Mouse (Mus musculus) CH12.LX (cell line): ENCODE results near the gene Nfatc2. TPM values are rescaled to one million over a fixed set of nuclear protein-coding genes. Genes with fewer than 3 reads are reported as not detected.

Experiments used
- DNase-seq: peaks from one replicate; pipeline ENCODE4 v3.0.0-alpha.2; 2013; ENCODE audit errors: extremely low read depth
- H3K27ac ChIP-seq: 2 replicates; pipeline ENCODE4 v1.5.1; 2012; ENCODE audit warnings: low read depth, mild to moderate bottlenecking, control low read depth, moderate library complexity; ENCODE audit not compliant: insufficient read depth
- H3K27me3 ChIP-seq: replicated peaks from 2 replicates; pipeline ENCODE3; 2012; ENCODE audit warnings: inconsistent platforms
- H3K36me3 ChIP-seq, 2 experiments: replicated peaks in 1 of 2; 2 replicates each; pipeline versions ENCODE3 to v1.6.1; 2012; ENCODE audit warnings: inconsistent platforms in 1 of 2, low read length in 1 of 2, mild to moderate bottlenecking in 1 of 2, mixed read lengths in 1 of 2, moderate library complexity in 1 of 2; ENCODE audit not compliant: control insufficient read depth in 1 of 2, insufficient read depth in 1 of 2
- H3K4me1 ChIP-seq, 2 experiments: 2 replicates each; pipeline ENCODE4 v1.6.1; 2012; ENCODE audit warnings: inconsistent platforms in 1 of 2, moderate library complexity in 1 of 2; ENCODE audit not compliant: insufficient read depth in 2 of 2, control insufficient read depth in 1 of 2
- H3K4me2 ChIP-seq: 2 replicates; pipeline ENCODE4 v1.6.1; 2012; ENCODE audit warnings: low read depth, mild to moderate bottlenecking, control low read depth; ENCODE audit not compliant: poor library complexity, insufficient read depth, severe bottlenecking
- H3K4me3 ChIP-seq, 3 experiments: fragments of 150-350 bp in 1 of 3; sonication (generic) in 1 of 3; replicated peaks in 1 of 3; 2 replicates each; pipeline versions ENCODE3 to v1.5.1; 2011 to 2012; ENCODE audit warnings: low read depth in 2 of 3, low read length in 2 of 3, mild to moderate bottlenecking in 2 of 3, moderate library complexity in 2 of 3, control low read depth in 1 of 3, improper control_type of control experiment in 1 of 3, inconsistent platforms in 1 of 3, mixed read lengths in 1 of 3; ENCODE audit not compliant: poor library complexity in 1 of 3
- H3K79me2 ChIP-seq: replicated peaks from 2 replicates; pipeline ENCODE4 v1.6.1; 2012; ENCODE audit warnings: mild to moderate bottlenecking, moderate library complexity; ENCODE audit not compliant: control insufficient read depth, poor library complexity, insufficient read depth, severe bottlenecking; ENCODE audit errors: extremely low read depth
- H3K9ac ChIP-seq: 2 replicates; pipeline ENCODE4 v1.6.1; 2012; ENCODE audit warnings: low read depth, mild to moderate bottlenecking, control low read depth, moderate library complexity; ENCODE audit not compliant: insufficient read depth
- H3K9me3 ChIP-seq: replicated peaks from 2 replicates; pipeline ENCODE3; 2012; ENCODE audit warnings: low read length, inconsistent platforms, mixed read lengths
- CHD1 ChIP-seq: IDR thresholded peaks from 2 replicates; pipeline ENCODE4 v1.6.1; 2012; ENCODE audit warnings: low read depth, low read length, improper control_type of control experiment, inconsistent platforms
- CTCF ChIP-seq, 2 experiments: IDR thresholded peaks in 1 of 2; conservative IDR thresholded peaks in 1 of 2; 2 replicates each; pipeline ENCODE4 v1.5.1; 2011 to 2012; ENCODE audit warnings: low read depth in 2 of 2, low read length in 2 of 2, improper control_type of control experiment in 1 of 2, inconsistent platforms in 1 of 2, mild to moderate bottlenecking in 1 of 2, moderate library complexity in 1 of 2
- E2F4 ChIP-seq: IDR thresholded peaks from 2 replicates; pipeline ENCODE4 v1.6.1; 2011; ENCODE audit warnings: low read depth, low read length, improper control_type of control experiment; ENCODE audit not compliant: insufficient replicate concordance
- ETS1 ChIP-seq: conservative IDR thresholded peaks from 2 replicates; pipeline ENCODE4 v1.6.1; 2012; ENCODE audit warnings: low read depth, mild to moderate bottlenecking, inconsistent platforms, low read length, improper control_type of control experiment, moderate library complexity
- GABPA ChIP-seq: IDR thresholded peaks from 2 replicates; pipeline ENCODE4 v1.6.1; 2012; ENCODE audit warnings: low read depth, low read length, improper control_type of control experiment, inconsistent platforms; ENCODE audit not compliant: insufficient replicate concordance
- IRF4 ChIP-seq: IDR thresholded peaks from 2 replicates; pipeline ENCODE4 v1.6.1; 2014; ENCODE audit warnings: low read depth, mild to moderate bottlenecking, inconsistent platforms, low read length, improper control_type of control experiment
- JUN ChIP-seq: IDR thresholded peaks from 2 replicates; pipeline ENCODE4 v1.6.1; 2011; ENCODE audit warnings: low read depth, mild to moderate bottlenecking, low read length, improper control_type of control experiment, moderate library complexity; ENCODE audit not compliant: insufficient read depth
- JUND ChIP-seq: conservative IDR thresholded peaks from 2 replicates; pipeline ENCODE4 v1.6.1; 2011; ENCODE audit warnings: low read depth, low read length, improper control_type of control experiment
- KAT2A ChIP-seq: IDR thresholded peaks from 2 replicates; pipeline ENCODE4 v1.6.1; 2012; ENCODE audit warnings: low read length, improper control_type of control experiment, inconsistent platforms; ENCODE audit not compliant: insufficient replicate concordance
- MAFK ChIP-seq: IDR thresholded peaks from 2 replicates; pipeline ENCODE4 v1.6.1; 2011; ENCODE audit warnings: low read length, improper control_type of control experiment; ENCODE audit not compliant: insufficient replicate concordance
- MAX ChIP-seq: IDR thresholded peaks from 2 replicates; pipeline ENCODE4 v1.6.1; 2011; ENCODE audit warnings: low read length, improper control_type of control experiment
- MAZ ChIP-seq: IDR thresholded peaks from 2 replicates; pipeline ENCODE4 v1.6.1; 2012; ENCODE audit warnings: low read depth, mild to moderate bottlenecking, inconsistent platforms, low read length, improper control_type of control experiment, moderate library complexity
- MXI1 ChIP-seq: IDR thresholded peaks from 2 replicates; pipeline ENCODE4 v1.6.1; 2011; ENCODE audit warnings: mild to moderate bottlenecking, low read depth, low read length, improper control_type of control experiment
- NELFE ChIP-seq: IDR thresholded peaks from 2 replicates; pipeline ENCODE4 v1.6.1; 2011; ENCODE audit warnings: low read depth, low read length, improper control_type of control experiment
- POLR2A ChIP-seq: IDR thresholded peaks from 2 replicates; pipeline ENCODE4 v1.6.1; 2011; ENCODE audit warnings: low read depth, mild to moderate bottlenecking, improper control_type of control experiment, low read length
- POLR2AphosphoS2 ChIP-seq: IDR thresholded peaks from 2 replicates; pipeline ENCODE4 v1.6.1; 2011; ENCODE audit warnings: low read depth, low read length, improper control_type of control experiment
- RAD21 ChIP-seq: IDR thresholded peaks from 2 replicates; pipeline ENCODE4 v1.6.1; 2011; ENCODE audit warnings: low read depth, mild to moderate bottlenecking, low read length, improper control_type of control experiment, moderate library complexity
- RCOR1 ChIP-seq: conservative IDR thresholded peaks from 2 replicates; pipeline ENCODE4 v1.6.1; 2012; ENCODE audit warnings: low read depth, mild to moderate bottlenecking, inconsistent platforms, low read length, improper control_type of control experiment
- SIN3A ChIP-seq: IDR thresholded peaks from 2 replicates; pipeline ENCODE4 v1.6.1; 2012; ENCODE audit warnings: low read length, improper control_type of control experiment, inconsistent platforms
- SMC3 ChIP-seq: IDR thresholded peaks from 2 replicates; pipeline ENCODE4 v1.6.1; 2011; ENCODE audit warnings: low read depth, low read length, improper control_type of control experiment
- TBP ChIP-seq: conservative IDR thresholded peaks from 2 replicates; pipeline ENCODE4 v1.6.1; 2011; ENCODE audit warnings: low read depth, low read length, improper control_type of control experiment
- TCF12 ChIP-seq: IDR thresholded peaks from 2 replicates; pipeline ENCODE4 v1.6.1; 2014; ENCODE audit warnings: low read depth, mild to moderate bottlenecking, inconsistent platforms, low read length, improper control_type of control experiment
- UBTF ChIP-seq: IDR thresholded peaks from 2 replicates; pipeline ENCODE4 v1.6.1; 2012; ENCODE audit warnings: low read depth, mild to moderate bottlenecking, inconsistent platforms, low read length, improper control_type of control experiment, moderate library complexity
- USF1 ChIP-seq: IDR thresholded peaks from 2 replicates; pipeline ENCODE4 v1.6.1; 2014; ENCODE audit warnings: low read depth, mild to moderate bottlenecking, inconsistent platforms, low read length, improper control_type of control experiment
- USF2 ChIP-seq: conservative IDR thresholded peaks from 2 replicates; pipeline ENCODE4 v1.6.1; 2011; ENCODE audit warnings: low read depth, low read length, improper control_type of control experiment
- ZC3H11A ChIP-seq: IDR thresholded peaks from 2 replicates; pipeline ENCODE4 v1.6.1; 2012; ENCODE audit warnings: low read depth, mild to moderate bottlenecking, inconsistent platforms, low read length, improper control_type of control experiment
- ZKSCAN1 ChIP-seq: IDR thresholded peaks from 2 replicates; pipeline ENCODE4 v1.6.1; 2012; ENCODE audit warnings: low read depth, inconsistent platforms, low read length, improper control_type of control experiment, borderline replicate concordance
- ZMIZ1 ChIP-seq: IDR thresholded peaks from 2 replicates; pipeline ENCODE4 v1.6.1; 2012; ENCODE audit warnings: low read depth, mild to moderate bottlenecking, inconsistent platforms, low read length, improper control_type of control experiment
- ZNF384 ChIP-seq: IDR thresholded peaks from 2 replicates; pipeline ENCODE4 v1.6.1; 2012; ENCODE audit warnings: low read depth, low read length, improper control_type of control experiment, inconsistent platforms
- dilution Hi-C: fragments of 300-500 bp; cut with MboI; formaldehyde crosslinking; loops from 2 replicates; pipeline ENCODE4 v1.14.3; 2020; ENCODE audit warnings: low sequenced_read_pairs; ENCODE audit not compliant: extremely low pct_unique_long_range_greater_than_20kb, extremely low pct_ligation_motif_present
- in situ Hi-C: fragments of 300-500 bp; cut with MboI; formaldehyde crosslinking; loops from 3 replicates; pipeline ENCODE4 v1.14.3; 2019; ENCODE audit warnings: low sequenced_read_pairs, low pct_ligation_motif_present, low pct_unique_long_range_greater_than_20kb, mixed read lengths
- polyA plus RNA-seq: library from polyadenylated mRNA; unstranded; fragments of >175 nt; gene quantifications from 2 replicates; pipeline ENCODE4 v1.2.1, GENCODE M21; 2012; ENCODE audit warnings: low read depth; ENCODE audit not compliant: insufficient read length
- total RNA-seq, 2 experiments: library from RNA; depleted of rRNA; stranded (reverse); fragments of 300-350 nt in 1 of 2; fragments of >200 nt in 1 of 2; gene quantifications; 2 replicates each; pipeline ENCODE4 v1.2.3; 2012 to 2014

Gene Nfatc2
- total and polyA plus RNA-seq, 3 experiments = 1.8 to 4.8 (median 3.6) TPM

GRCm38 (mm10) chr2:168472899-168473298 is 128.6 kb downstream of the Nfatc2 start (continued):
- peak; percentile 64 to 90 for TF ChIP-seq CTCF (conservative IDR thresholded peaks at IDR 0.05 in 1 of 2, IDR thresholded peaks at IDR 0.05 in 1 of 2; ENCODE audit: low read depth in 2 of 2, low read length in 2 of 2)
- TF ChIP-seq E2F4 = no peak
- TF ChIP-seq GABPA = no peak
- no peak for TF ChIP-seq USF2
- peak; percentile 60 for TF ChIP-seq ETS1
- TF ChIP-seq JUN = no peak
- no peak for TF ChIP-seq ZNF384
- TF ChIP-seq IRF4 = peak; percentile 78
- no peak for TF ChIP-seq JUND
- TF ChIP-seq TCF12 = 0 out of 2 replicates have a peak, but pooled peaks have one; percentile 45

DNA sequence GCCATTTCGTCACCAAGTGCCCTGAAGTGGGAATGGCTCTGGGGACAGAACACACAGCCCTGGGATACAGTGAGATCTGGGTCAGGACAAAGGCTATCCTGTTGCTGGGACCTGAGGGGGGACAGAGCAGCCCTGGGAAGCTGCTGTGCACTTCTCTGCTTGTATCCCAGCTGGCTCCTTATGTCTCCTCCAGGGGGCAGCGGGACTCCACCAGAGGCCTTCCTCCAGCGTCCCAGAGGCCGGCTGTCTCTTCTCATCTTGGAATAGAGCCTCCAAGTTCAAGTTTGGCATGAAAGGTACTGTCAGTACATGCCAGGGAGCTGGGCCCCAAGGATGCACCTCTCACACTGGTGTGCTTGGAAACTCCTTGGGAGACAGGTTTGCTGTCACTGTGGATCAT is 132.4 kb downstream of the Nfatc2 start:
- Histone ChIP-seq H3K4me2 (no peak overlapping the region), H3K4me1 (peaks cover 11 to 27% of the 10 kb centered on the region in 2 experiments; a peak in 3 of 4 replicates), H3K79me2 (no peaks in the 10 kb centered on the region), H3K9me3 (no peaks in the 10 kb centered on the region), H3K9ac (no peak overlapping the region), H3K27ac (no peak overlapping the region), H3K4me3 (no peak overlapping the region), H3K27me3 (peaks cover 45% of the 10 kb centered on the region), H3K36me3 (no peaks in the 10 kb centered on the region)
- DNase-seq = peak; percentile 53
- in situ Hi-C loops (loop anchor here (25.0 kb wide), 1 partner anchor 418 kb away; no protein-coding TSS in a partner anchor), dilution Hi-C loops (no loop called here)
- TF ChIP-seq MAZ = no peak
- TF ChIP-seq RAD21 = peak; percentile 88
- TF ChIP-seq CTCF (conservative IDR thresholded peaks at IDR 0.05 in 1 of 2, IDR thresholded peaks at IDR 0.05 in 1 of 2; ENCODE audit: low read depth in 2 of 2, low read length in 2 of 2) = peak; percentile 42 to 89; a peak in 3 of 4 replicates
- TF ChIP-seq USF1 = no peak
- TF ChIP-seq ZMIZ1 = no peak
- no peak for TF ChIP-seq JUND
- no peak for TF ChIP-seq GABPA
- TF ChIP-seq JUN = no peak
- no peak for TF ChIP-seq MAFK
- no peak for TF ChIP-seq SIN3A
- peak; percentile 93 for TF ChIP-seq SMC3
- peak; percentile 88 for TF ChIP-seq ZC3H11A
- no peak for TF ChIP-seq POLR2A
- TF ChIP-seq KAT2A = no peak
- TF ChIP-seq ETS1 = no peak
- no peak for TF ChIP-seq ZNF384
- no peak for TF ChIP-seq MXI1
- TF ChIP-seq TCF12 = no peak
- no peak for TF ChIP-seq MAX
- no peak for TF ChIP-seq IRF4
- no peak for TF ChIP-seq POLR2AphosphoS2
- no peak for TF ChIP-seq NELFE
- TF ChIP-seq TBP = no peak
- no peak for TF ChIP-seq E2F4
- TF ChIP-seq RCOR1 = no peak
- no peak for TF ChIP-seq ZKSCAN1
- TF ChIP-seq CHD1 = no peak
- no peak for TF ChIP-seq UBTF
